Mouse (Mus musculus): ENCODE results near the gene Tmem52b.

The Tmem52b gene

GRCm38 (mm10) chr6:129565257-129565656 lies 52.9 kb downstream of the Tmem52b start:
- in situ Hi-C loops (cut with MboI; ENCODE audit: unreplicated experiment in 2 of 2), result no loop called here

Measured in v-Abl transformed pro-B cells (cell line).